Mouse (Mus musculus): ENCODE data around the gene Cyb5r3.

DNA sequence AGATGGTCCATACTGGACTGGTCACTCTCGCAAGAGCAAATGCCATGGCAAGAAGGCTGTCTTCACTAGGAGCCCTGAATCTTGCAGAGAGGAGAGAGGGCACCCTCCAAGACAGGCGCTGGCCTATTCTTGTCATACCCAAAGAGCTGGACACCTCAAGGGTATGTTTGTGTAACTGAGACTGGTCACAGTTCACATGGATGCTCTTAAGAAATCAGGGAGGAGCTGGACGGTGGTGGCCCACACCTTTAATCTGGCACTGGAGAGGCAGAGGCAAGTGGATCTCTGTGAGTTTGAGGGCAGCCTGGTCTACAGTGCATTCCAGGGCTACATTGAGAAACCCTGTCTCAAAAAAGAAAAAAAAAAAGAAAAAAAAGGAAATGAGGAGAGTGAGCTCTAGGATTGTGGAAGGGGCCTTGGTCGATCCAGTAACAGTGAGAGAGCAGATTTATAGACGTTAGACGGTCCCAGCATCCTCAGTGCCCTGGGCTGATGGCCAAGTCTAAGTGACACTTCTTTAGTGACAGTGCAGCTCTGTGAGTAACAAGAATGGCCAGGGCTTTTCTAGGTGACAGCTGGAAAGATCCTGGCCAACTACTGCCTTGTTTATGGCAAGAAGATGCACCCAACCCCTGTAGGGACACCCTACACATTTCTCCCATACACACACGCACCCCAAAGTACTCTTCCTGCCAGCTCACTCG, 1.3 kb downstream of the Cyb5r3 start:
- TF ChIP-seq CTCF (IDR thresholded peaks at IDR 0.05; ENCODE audit: extremely low read depth, insufficient read depth, insufficient read length, insufficient replicate concordance) = no peak
- TF ChIP-seq POLR2A (IDR thresholded peaks at IDR 0.05; ENCODE audit: low read depth, low read length) = no peak

All from spleen, adult 2 months (tissue).